ENCODE assay signal across 8 mouse cellular contexts in genomic region chr13:64163147-64163715, GRCm38 (mm10). TPM values are rescaled to one million over a fixed set of nuclear protein-coding genes. Genes with fewer than 3 reads are reported as not detected.
A peak's percentile ranks its signal among the peaks of the same experiment; 100 is the strongest.
DNase-seq lines count a peak whose midpoint lies in the region; ATAC-seq and TF ChIP-seq lines count a peak whose summit lies in the region.

No protein-coding gene starts in this region.

- 26% methylated on average over 13 of the region's 13 CpGs for WGBS in liver, adult 2 months
- WGBS in forebrain, embryonic 14.5 days: 24% methylated on average over 13 of the region's 13 CpGs
- WGBS in limb, embryonic 12.5 days: 30% methylated on average over 13 of the region's 13 CpGs
- WGBS in olfactory bulb, adult 2 months: 37% methylated on average over 13 of the region's 13 CpGs

- H3K36me3 ChIP-seq in liver, adult 2 months (ENCODE audit: control insufficient read depth, insufficient read depth, low read length): peaks cover 2% of the 10 kb centered on the region
- H3K36me3 ChIP-seq in forebrain, embryonic 14.5 days (ENCODE audit: control insufficient read depth, insufficient read depth, low read length): no peaks in the 10 kb centered on the region
- H3K36me3 ChIP-seq in limb, embryonic 12.5 days: peaks cover 19% of the 10 kb centered on the region

- peak overlapping the region; percentile 97 for H3K4me2 ChIP-seq in forebrain, embryonic 14.5 days (ENCODE audit: low read length)
- H3K4me2 ChIP-seq in limb, embryonic 12.5 days: peak overlapping the region; percentile 79

- peak; percentile 50 for DNase-seq in liver, adult 2 months (ENCODE audit: extremely low read depth, low read depth, low spot score)
- no peak for DNase-seq in liver
- DNase-seq in forebrain, embryonic 14.5 days (ENCODE audit: low spot score): no peak
- DNase-seq in gastrocnemius, adult 18-20 months (ENCODE audit: low spot score): no peak
- DNase-seq in yolk sac, embryonic 10.5 days (ENCODE audit: low spot score): no peak
- DNase-seq in adrenal gland, adult 2 months: no peak

- H3K27ac ChIP-seq in liver, adult 2 months (replicated peaks; ENCODE audit: insufficient read depth, low read depth, low read length): peak overlapping the region; percentile 1; the same call in 1 of the 2 replicates
- H3K27ac ChIP-seq in forebrain, embryonic 14.5 days (ENCODE audit: low read depth, low read length): no peak overlapping the region
- H3K27ac ChIP-seq in limb, embryonic 12.5 days: no peak overlapping the region
- H3K27ac ChIP-seq in olfactory bulb, adult 2 months (ENCODE audit: insufficient read depth, low read depth, low read length): peak overlapping the region; percentile 72; the same call in 1 of the 2 replicates

- H3K4me1 ChIP-seq in liver, adult 2 months (ENCODE audit: control insufficient read depth, insufficient read depth, low read length): peaks cover 8% of the 10 kb centered on the region
- peaks cover 10% of the 10 kb centered on the region for H3K4me1 ChIP-seq in forebrain, embryonic 14.5 days (ENCODE audit: control insufficient read depth, insufficient read depth, low read length)
- H3K4me1 ChIP-seq in limb, embryonic 12.5 days (replicated peaks): peaks cover 16% of the 10 kb centered on the region
- peaks cover 4% of the 10 kb centered on the region; the same call in 1 of the 2 replicates for H3K4me1 ChIP-seq in olfactory bulb, adult 2 months (ENCODE audit: control insufficient read depth, insufficient read depth, low read length)

- no peak for TF ChIP-seq CTCF in liver, adult 2 months (IDR thresholded peaks at IDR 0.05; ENCODE audit: low read depth, low read length)
- TF ChIP-seq CTCF in olfactory bulb, adult 2 months (IDR thresholded peaks at IDR 0.05; ENCODE audit: insufficient read depth, low read depth, low read length): no peak

- peak overlapping the region; percentile 86; the same call in 1 of the 2 replicates for H3K4me3 ChIP-seq in liver, adult 2 months (ENCODE audit: insufficient read depth, low read depth, low read length)
- H3K4me3 ChIP-seq in forebrain, embryonic 14.5 days (ENCODE audit: low read depth, low read length): peak overlapping the region; percentile 74
- peak overlapping the region; percentile 85 for H3K4me3 ChIP-seq in limb, embryonic 12.5 days (replicated peaks)
- peak overlapping the region; percentile 94 for H3K4me3 ChIP-seq in olfactory bulb, adult 2 months (ENCODE audit: insufficient read depth, low read depth, low read length)

- H3K9me3 ChIP-seq in forebrain, embryonic 14.5 days (replicated peaks; ENCODE audit: control insufficient read depth, low read length): peaks cover under 1% of the 10 kb centered on the region; the same call in 1 of the 2 replicates
- peaks cover 21% of the 10 kb centered on the region for H3K9me3 ChIP-seq in limb, embryonic 12.5 days

- peaks cover 13% of the 10 kb centered on the region; the same call in 1 of the 2 replicates for H3K79me2 ChIP-seq in liver, adult 2 months (ENCODE audit: control insufficient read depth, insufficient read depth, low read length)

- H3K27me3 ChIP-seq in liver, adult 2 months (ENCODE audit: control insufficient read depth, insufficient read depth, low read length): no peaks in the 10 kb centered on the region
- 0 out of 2 replicates have a peak, but pooled peaks cover 3% of the 10 kb centered on the region for H3K27me3 ChIP-seq in forebrain, embryonic 14.5 days (replicated peaks; ENCODE audit: control insufficient read depth, insufficient read depth, low read length)
- H3K27me3 ChIP-seq in limb, embryonic 12.5 days: peaks cover 14% of the 10 kb centered on the region; the same call in 1 of the 2 replicates

- ATAC-seq in forebrain, embryonic 14.5 days: no peak
- no peak for ATAC-seq in limb, embryonic 12.5 days (ENCODE audit: insufficient number of reproducible peaks, insufficient read depth, low FRiP score, low TSS enrichment, low read depth)

- peak overlapping the region; percentile 92 for H3K9ac ChIP-seq in liver, adult 2 months (ENCODE audit: low read depth, low read length)
- H3K9ac ChIP-seq in forebrain, embryonic 14.5 days (ENCODE audit: low read length): peak overlapping the region; percentile 82; the same call in 1 of the 2 replicates
- H3K9ac ChIP-seq in limb, embryonic 12.5 days (replicated peaks): peak overlapping the region; percentile 87; the same call in 1 of the 2 replicates

- no peak for TF ChIP-seq POLR2A in liver, adult 2 months (IDR thresholded peaks at IDR 0.05; ENCODE audit: extremely low read depth, insufficient read depth, low read length)
- TF ChIP-seq POLR2A in olfactory bulb, adult 2 months (IDR thresholded peaks at IDR 0.05; ENCODE audit: insufficient read depth, low read depth, low read length): no peak

RNA-seq across cellular contexts. Expression of gene Habp4, which starts 1.6 kb away (rescaled TPM):
- 37.7 and 39.4 TPM in 2 replicates for total RNA-seq in liver, adult 2 months (2014; rRNA removed)
- polyA plus RNA-seq in liver, adult 2 months (2012; rRNA removed): 29.6 and 38.4 TPM in 2 replicates
- polyA plus RNA-seq in forebrain, embryonic 14.5 days (2014; fragmentation: Nextera tagmentation; extraction: Ambion mirVana): 17.5 and 18.1 TPM in 2 replicates
- polyA plus RNA-seq in limb, embryonic 12.5 days (2016; fragmentation: Nextera tagmentation; extraction: Ambion mirVana): 30.9 and 31.6 TPM in 2 replicates
- not detected in 2 replicates for polyA plus RNA-seq in olfactory bulb, adult 2 months (2012; ENCODE audit: insufficient read depth, insufficient read length, low replicate concordance, missing spikeins)
- total RNA-seq in gastrocnemius, adult 18-20 months (2021): 10 to 100 TPM; 25.1 to 28.4 TPM
- 10 to 100 TPM; 25.0 to 37.5 TPM for total RNA-seq in adrenal gland, adult 2 months (2021)
- 20.9 and 21.6 TPM in 2 replicates for polyA plus RNA-seq in adrenal gland, adult 2 months (2012; rRNA removed)

RNA-seq across cellular contexts. Expression of gene Zfp367, which starts 10.2 kb away (rescaled TPM):
- total RNA-seq in liver, adult 2 months (2014; rRNA removed): 21.8 and 22.8 TPM in 2 replicates
- polyA plus RNA-seq in liver, adult 2 months (2012; rRNA removed): 4.0 and 5.3 TPM in 2 replicates
- polyA plus RNA-seq in forebrain, embryonic 14.5 days (2014; fragmentation: Nextera tagmentation; extraction: Ambion mirVana): 13.0 and 15.0 TPM in 2 replicates
- polyA plus RNA-seq in limb, embryonic 12.5 days (2016; fragmentation: Nextera tagmentation; extraction: Ambion mirVana): 17.4 and 19.5 TPM in 2 replicates
- not detected in 2 replicates for polyA plus RNA-seq in olfactory bulb, adult 2 months (2012; ENCODE audit: insufficient read depth, insufficient read length, low replicate concordance, missing spikeins)
- 10 to 100 TPM; 33.2 to 34.5 TPM for total RNA-seq in gastrocnemius, adult 18-20 months (2021)
- 10 to 100 TPM; 23.5 to 24.6 TPM for total RNA-seq in adrenal gland, adult 2 months (2021)
- 4.9 and 5.2 TPM in 2 replicates for polyA plus RNA-seq in adrenal gland, adult 2 months (2012; rRNA removed)

RNA-seq across cellular contexts. Expression of gene Slc35d2, which starts 34.1 kb away (rescaled TPM):
- total RNA-seq in liver, adult 2 months (2014; rRNA removed): 48.8 and 49.7 TPM in 2 replicates
- polyA plus RNA-seq in liver, adult 2 months (2012; rRNA removed): 33.1 and 33.7 TPM in 2 replicates
- 0.76 and 1.2 TPM in 2 replicates for polyA plus RNA-seq in forebrain, embryonic 14.5 days (2014; fragmentation: Nextera tagmentation; extraction: Ambion mirVana)
- 4.3 and 4.5 TPM in 2 replicates for polyA plus RNA-seq in limb, embryonic 12.5 days (2016; fragmentation: Nextera tagmentation; extraction: Ambion mirVana)
- polyA plus RNA-seq in olfactory bulb, adult 2 months (2012; ENCODE audit: insufficient read depth, insufficient read length, low replicate concordance, missing spikeins): not detected in 2 replicates
- under 1 TPM; 0.50 to 0.66 TPM for total RNA-seq in gastrocnemius, adult 18-20 months (2021)
- 10 to 100 TPM in 1 of 2 experiments, 1 to 10 TPM in 1; 4.8 to 10.1 TPM for total RNA-seq in adrenal gland, adult 2 months (2021)
- polyA plus RNA-seq in adrenal gland, adult 2 months (2012; rRNA removed): 8.4 and 11.5 TPM in 2 replicates

Comparison
In these comparisons a context has a peak if more than half of its experiments do, and no peak if none do; other contexts are left out.
1. H3K27ac ChIP-seq: peak in liver, adult 2 months (single experiment) and olfactory bulb, adult 2 months (single experiment); none in forebrain, embryonic 14.5 days (single experiment) and limb, embryonic 12.5 days (single experiment).
2. Peak in every context shown above with its lines, with median percentiles within 50 percentile points of each other: H3K4me3 ChIP-seq and H3K9ac ChIP-seq.